Mouse (Mus musculus): ENCODE measurements around the gene Vmn1r70. TPM values are rescaled to one million over a fixed set of nuclear protein-coding genes. Genes with fewer than 3 reads are reported as not detected.

The Vmn1r70 gene
- polyA plus RNA-seq (2012; ENCODE audit: low replicate concordance) = not detected in 2 replicates

GRCm38 (mm10) chr7:10631232-10631631 is at the start of gene Vmn1r70:
Vmn1r70 (plus strand) TSS chr7:10631532.

GRCm38 (mm10) chr7:10613559-10613958 is 17.8 kb upstream of the Vmn1r70 start, which contains the start of gene Vmn1r69:
Vmn1r69 (minus strand) TSS chr7:10613659.

Other genes starting within 250 kb of the Vmn1r70 start
- not detected in 2 replicates for gene Vmn1r67, start 188.2 kb upstream of the Vmn1r70 start, polyA plus RNA-seq (2012; ENCODE audit: low replicate concordance)
- 0.07 and 0.08 TPM in 2 replicates for gene Zik1, start 136.1 kb upstream of the Vmn1r70 start, polyA plus RNA-seq (2012; ENCODE audit: low replicate concordance)
- 0.02 TPM in 1 of 2 replicates, not detected in the other for gene Vmn1r68, start 73.0 kb upstream of the Vmn1r70 start, polyA plus RNA-seq (2012; ENCODE audit: low replicate concordance)
- not detected in 2 replicates for gene Vmn1r69, start 17.9 kb upstream of the Vmn1r70 start, polyA plus RNA-seq (2012; ENCODE audit: low replicate concordance)
- gene Nlrp4b, start 56.3 kb downstream of the Vmn1r70 start, polyA plus RNA-seq (2012; ENCODE audit: low replicate concordance) = not detected in 2 replicates
- gene Vmn1r71, start 122.8 kb downstream of the Vmn1r70 start, polyA plus RNA-seq (2012; ENCODE audit: low replicate concordance) = not detected in 2 replicates

Measured in hematopoietic multipotent progenitor cell, adult 10-12 weeks (in vitro differentiated cells).